Mouse (Mus musculus) lung, adult 2 months (tissue): ENCODE measurements at regions not wholly inside any gene's neighbourhood (a gene's known extent, or its start where the extent isn't known, plus 50 kb on each side); places are given as distances from the start of the nearest gene placed in this dataset.

Experiments used
- CTCF ChIP-seq: fragments of 200-500 bp; IDR thresholded peaks from 2 replicates; pipeline ENCODE4 v1.5.1; 2011; ENCODE audit warnings: mild to moderate bottlenecking, low read length, control low read depth; ENCODE audit not compliant: insufficient read depth
- POLR2A ChIP-seq: fragments of 200-500 bp; IDR thresholded peaks from 2 replicates; pipeline ENCODE4 v1.6.1; 2011; ENCODE audit warnings: low read depth, mild to moderate bottlenecking, control low read depth, low read length, borderline replicate concordance; ENCODE audit errors: extremely low read depth

DNA sequence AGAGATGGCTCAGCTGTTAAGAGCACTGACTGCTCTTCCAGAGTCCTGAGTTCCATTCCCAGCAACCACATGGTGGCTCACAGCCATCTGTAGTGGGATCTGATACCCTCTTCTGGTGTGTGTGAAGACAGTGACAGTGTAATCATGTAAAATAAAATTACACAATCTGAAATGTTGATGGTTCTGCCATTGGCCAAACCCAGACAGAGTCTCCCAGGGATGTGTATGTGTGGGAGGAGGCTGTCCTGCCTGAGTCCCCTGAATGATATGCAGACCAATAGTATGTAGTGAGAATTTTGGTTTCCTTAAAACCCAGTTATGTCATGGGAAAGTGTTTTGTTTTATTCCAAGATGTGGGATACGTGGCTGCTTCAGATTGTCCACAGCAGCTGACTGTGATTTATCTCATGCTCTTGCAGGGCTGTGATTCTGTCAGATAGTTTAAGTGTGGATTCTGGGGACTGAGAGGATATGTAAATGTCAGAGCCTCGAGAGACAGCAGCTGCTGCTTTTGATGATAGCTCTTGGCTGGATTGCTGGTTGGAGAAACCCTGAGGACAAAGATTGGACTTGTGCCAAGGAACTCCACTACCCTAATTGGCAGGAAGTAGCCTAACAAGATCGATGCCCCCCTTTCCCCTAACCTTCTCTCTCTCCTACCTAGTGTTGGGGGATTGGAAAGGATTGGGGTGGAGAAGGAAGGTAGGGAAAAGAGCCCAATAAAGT is 321.6 kb upstream of the Arglu1 start:
- TF ChIP-seq POLR2A (no peak), CTCF (no peak)
